Comparison of ENCODE assay signal across 12 mouse cellular contexts in genomic region chr11:77507426-77507825, GRCm38 (mm10). TPM values are rescaled to one million over a fixed set of nuclear protein-coding genes. Genes with fewer than 3 reads are reported as not detected.
A peak's percentile ranks its signal among the peaks of the same experiment; 100 is the strongest.
DNase-seq lines count a peak whose midpoint lies in the region; ATAC-seq and TF ChIP-seq lines count a peak whose summit lies in the region.
"Had no signal": no experiment of that assay in that cellular context is flagged by ENCODE, and none has a peak within 500 bp of the region (broad histone marks: within the 10 kb centered on the region; RNA-seq: fewer than 3 reads in every experiment).

No protein-coding gene starts in this region.

- no peaks in the 10 kb centered on the region for H3K9me3 ChIP-seq in forebrain, embryonic 12.5 days
- no peaks in the 10 kb centered on the region for H3K9me3 ChIP-seq in limb, embryonic 15.5 days

- H3K27me3 ChIP-seq in kidney, adult 2 months (replicated peaks; ENCODE audit: control insufficient read depth, insufficient read depth, low read length): no peaks in the 10 kb centered on the region
- 0 out of 2 replicates have a peak, but pooled peaks cover 3% of the 10 kb centered on the region for H3K27me3 ChIP-seq in forebrain, embryonic 12.5 days
- H3K27me3 ChIP-seq in limb, embryonic 15.5 days: no peaks in the 10 kb centered on the region
- H3K27me3 ChIP-seq: Patski had no signal

- peak; percentile 13 to 38 for DNase-seq in frontal cortex, postnatal 10 days (ENCODE audit: low spot score in 2 of 2)
- peak; percentile 30 for DNase-seq in kidney, postnatal 10 days
- DNase-seq in kidney, adult 2 months: no peak
- DNase-seq in left cerebral cortex, adult 18-20 months (ENCODE audit: low spot score in 2 of 2): no peak
- DNase-seq in adrenal gland, postnatal 36 days: no peak

- no peak overlapping the region for H3K9ac ChIP-seq in forebrain, embryonic 12.5 days
- H3K9ac ChIP-seq in limb, embryonic 15.5 days: no peak overlapping the region

- no peak for TF ChIP-seq POLR2A in kidney, adult 2 months (IDR thresholded peaks at IDR 0.05; ENCODE audit: low read depth, low read length)

- no peak for ATAC-seq in frontal cortex, adult (ENCODE audit: low TSS enrichment)
- peak; percentile 15; the same call in 1 of the 2 replicates for ATAC-seq in forebrain, embryonic 12.5 days (ENCODE audit: low FRiP score)
- ATAC-seq in limb, embryonic 15.5 days (ENCODE audit: insufficient number of reproducible peaks, low FRiP score, low TSS enrichment, low read depth): no peak

- H3K4me1 ChIP-seq in kidney, adult 2 months (ENCODE audit: control insufficient read depth, insufficient read depth, low read length): peaks cover 9% of the 10 kb centered on the region
- peaks cover 13% of the 10 kb centered on the region for H3K4me1 ChIP-seq in forebrain, embryonic 12.5 days
- peaks cover 48% of the 10 kb centered on the region for H3K4me1 ChIP-seq in limb, embryonic 15.5 days

- no peak overlapping the region for H3K4me3 ChIP-seq in kidney, adult 2 months (ENCODE audit: insufficient read depth, low read depth, low read length)
- H3K4me3 ChIP-seq in forebrain, embryonic 12.5 days (replicated peaks): no peak overlapping the region
- no peak overlapping the region for H3K4me3 ChIP-seq in limb, embryonic 15.5 days

- no peak overlapping the region for H3K4me2 ChIP-seq in forebrain, embryonic 12.5 days
- H3K4me2 ChIP-seq in limb, embryonic 15.5 days: no peak overlapping the region

- no peak overlapping the region for H3K27ac ChIP-seq in kidney, adult 2 months (ENCODE audit: insufficient read depth, low read depth, low read length)
- H3K27ac ChIP-seq in forebrain, embryonic 12.5 days: no peak overlapping the region
- peak overlapping the region; percentile 71 for H3K27ac ChIP-seq in limb, embryonic 15.5 days

- TF ChIP-seq CTCF in kidney, adult 2 months (conservative IDR thresholded peaks at IDR 0.05; ENCODE audit: insufficient read depth, insufficient read length, low read depth, low read length): no peak

- WGBS in kidney, adult 2 months: 78% methylated on average over 4 of the region's 4 CpGs
- 75% methylated on average over 4 of the region's 4 CpGs for WGBS in forebrain, embryonic 12.5 days
- WGBS in limb, embryonic 15.5 days: 62% methylated on average over 4 of the region's 4 CpGs

- no peaks in the 10 kb centered on the region; the same call in 1 of the 2 replicates for H3K36me3 ChIP-seq in kidney, adult 2 months (ENCODE audit: control insufficient read depth, insufficient read depth, low read length)
- peaks cover 58% of the 10 kb centered on the region for H3K36me3 ChIP-seq in forebrain, embryonic 12.5 days (replicated peaks)
- H3K36me3 ChIP-seq in limb, embryonic 15.5 days: peaks cover 62% of the 10 kb centered on the region

RNA-seq across cellular contexts. Expression of gene Abhd15, which starts 7.5 kb away (rescaled TPM):
- 2.7 and 3.2 TPM in 2 replicates for polyA plus RNA-seq in kidney, adult 2 months (2012; rRNA removed)
- polyA plus RNA-seq in forebrain, embryonic 12.5 days (2016; fragmentation: Nextera tagmentation; extraction: Ambion mirVana): 3.8 and 4.8 TPM in 2 replicates
- 2.7 and 3.0 TPM in 2 replicates for polyA plus RNA-seq in limb, embryonic 15.5 days (2015; fragmentation: Nextera tagmentation; extraction: Ambion mirVana)
- 1 to 10 TPM in 1 of 2 experiments, under 1 TPM in 1; 0.77 to 1.3 TPM for total RNA-seq in left cerebral cortex, adult 18-20 months (2021)
- total RNA-seq in adrenal gland, postnatal 36 days (2021): 10 to 100 TPM; 12.6 to 14.0 TPM

RNA-seq across cellular contexts. Expression of gene Trp53i13, which starts 8.4 kb away (rescaled TPM):
- 19.4 and 24.4 TPM in 2 replicates for polyA plus RNA-seq in kidney, adult 2 months (2012; rRNA removed)
- 30.7 and 31.7 TPM in 2 replicates for polyA plus RNA-seq in forebrain, embryonic 12.5 days (2016; fragmentation: Nextera tagmentation; extraction: Ambion mirVana)
- 62.5 and 69.8 TPM in 2 replicates for polyA plus RNA-seq in limb, embryonic 15.5 days (2015; fragmentation: Nextera tagmentation; extraction: Ambion mirVana)
- 1 to 10 TPM; 4.1 to 4.5 TPM for total RNA-seq in left cerebral cortex, adult 18-20 months (2021)
- total RNA-seq in adrenal gland, postnatal 36 days (2021): 10 to 100 TPM in 1 of 2 experiments, 1 to 10 TPM in 1; 9.4 to 10.1 TPM

RNA-seq across cellular contexts. Expression of gene Gm10392, which starts 11.6 kb away (rescaled TPM):
- polyA plus RNA-seq in kidney, adult 2 months (2012; rRNA removed): not detected in 2 replicates
- 0.17 TPM in 1 of 2 replicates, not detected in the other for polyA plus RNA-seq in forebrain, embryonic 12.5 days (2016; fragmentation: Nextera tagmentation; extraction: Ambion mirVana)
- polyA plus RNA-seq in limb, embryonic 15.5 days (2015; fragmentation: Nextera tagmentation; extraction: Ambion mirVana): 0.12 TPM in 1 of 2 replicates, not detected in the other
- total RNA-seq in left cerebral cortex, adult 18-20 months (2021): not detected
- not detected for total RNA-seq in adrenal gland, postnatal 36 days (2021)
- total RNA-seq: layer of hippocampus, adult 18-20 months; left cerebral cortex, postnatal 25 days had no signal
- polyA plus RNA-seq: lung, embryonic 16.5 days; Patski had no signal

RNA-seq across cellular contexts. Expression of gene Git1, which starts 14.1 kb away (rescaled TPM):
- 53.2 and 58.5 TPM in 2 replicates for polyA plus RNA-seq in kidney, adult 2 months (2012; rRNA removed)
- polyA plus RNA-seq in forebrain, embryonic 12.5 days (2016; fragmentation: Nextera tagmentation; extraction: Ambion mirVana): 14.6 and 14.8 TPM in 2 replicates
- 9.1 and 10.8 TPM in 2 replicates for polyA plus RNA-seq in limb, embryonic 15.5 days (2015; fragmentation: Nextera tagmentation; extraction: Ambion mirVana)
- 100 to 1,000 TPM; 282 to 319 TPM for total RNA-seq in left cerebral cortex, adult 18-20 months (2021)
- total RNA-seq in adrenal gland, postnatal 36 days (2021): 10 to 100 TPM; 47.6 to 49.9 TPM

RNA-seq across cellular contexts. Expression of gene Ankrd13b, which starts 17.9 kb away (rescaled TPM):
- polyA plus RNA-seq in kidney, adult 2 months (2012; rRNA removed): 22.3 and 31.4 TPM in 2 replicates
- polyA plus RNA-seq in forebrain, embryonic 12.5 days (2016; fragmentation: Nextera tagmentation; extraction: Ambion mirVana): 23.0 and 25.1 TPM in 2 replicates
- 5.0 and 7.2 TPM in 2 replicates for polyA plus RNA-seq in limb, embryonic 15.5 days (2015; fragmentation: Nextera tagmentation; extraction: Ambion mirVana)
- total RNA-seq in left cerebral cortex, adult 18-20 months (2021): 10 to 100 TPM; 80.5 to 82.5 TPM
- 1 to 10 TPM; 5.8 to 6.7 TPM for total RNA-seq in adrenal gland, postnatal 36 days (2021)

Comparison
In these comparisons a context has a peak if more than half of its experiments do, and no peak if none do; other contexts are left out.
1. DNase-seq: peak in frontal cortex, postnatal 10 days (2 of 2) and kidney, postnatal 10 days (single experiment); none in kidney, adult 2 months (single experiment), left cerebral cortex, adult 18-20 months (0 of 2) and adrenal gland, postnatal 36 days (0 of 2).